Mouse (Mus musculus): ENCODE results near the gene Fosb. TPM values are rescaled to one million over a fixed set of nuclear protein-coding genes. Genes with fewer than 3 reads are reported as not detected.
A peak's percentile ranks its signal among the peaks of the same experiment; 100 is the strongest.

Gene Fosb
- total and polyA plus RNA-seq, 2 experiments from 2014 or later = 0.10 to 0.80 TPM

- TF ChIP-seq CTCF (IDR thresholded peaks at IDR 0.05; ENCODE audit: low read depth) (no peak), EP300 (IDR thresholded peaks at IDR 0.05; ENCODE audit: low read depth) (no peak)
- no peak for ATAC-seq (ENCODE audit: insufficient read depth, low read depth)
- no peak for DNase-seq (ENCODE audit: low spot score)
- H3K27me3 ChIP-seq (ENCODE audit: control insufficient read depth, insufficient read depth, low read length) = no peaks in the 10 kb centered on the region
- H3K9me3 ChIP-seq (replicated peaks; ENCODE audit: control insufficient read depth, low read length) = no peaks in the 10 kb centered on the region
- no peak overlapping the region for H3K9ac ChIP-seq (replicated peaks; ENCODE audit: low read depth, low read length)
- H3K4me2 ChIP-seq (ENCODE audit: low read depth, low read length) = no peak overlapping the region
- no peak overlapping the region for H3K27ac ChIP-seq (ENCODE audit: low read depth)
- H3K36me3 ChIP-seq (replicated peaks; ENCODE audit: control insufficient read depth, insufficient read depth, low read length) = no peaks in the 10 kb centered on the region
- no peak overlapping the region for H3K4me3 ChIP-seq (ENCODE audit: low read depth, low read length)
- H3K4me1 ChIP-seq (ENCODE audit: control insufficient read depth, insufficient read depth) = peaks cover 12% of the 10 kb centered on the region
- 43% methylated on average over 9 of the region's 9 CpGs for WGBS
Observed at GRCm38 (mm10) chr7:19322489-19322888, 12.6 kb upstream of the Fosb start.

GRCm38 (mm10) chr7:19321464-19321863, 11.6 kb upstream of the Fosb start:
- WGBS = 56% methylated on average over 5 of the region's 5 CpGs
- Histone ChIP-seq H3K4me2 (ENCODE audit: low read depth, low read length) (no peak overlapping the region), H3K27me3 (ENCODE audit: control insufficient read depth, insufficient read depth, low read length) (no peaks in the 10 kb centered on the region), H3K9ac (replicated peaks; ENCODE audit: low read depth, low read length) (no peak overlapping the region), H3K36me3 (replicated peaks; ENCODE audit: control insufficient read depth, insufficient read depth, low read length) (no peaks in the 10 kb centered on the region), H3K4me1 (ENCODE audit: control insufficient read depth, insufficient read depth) (peaks cover 16% of the 10 kb centered on the region; the same call in 1 of the 2 replicates), H3K9me3 (replicated peaks; ENCODE audit: control insufficient read depth, low read length) (no peaks in the 10 kb centered on the region), H3K27ac (ENCODE audit: low read depth) (no peak overlapping the region), H3K4me3 (ENCODE audit: low read depth, low read length) (no peak overlapping the region)
- ATAC-seq (ENCODE audit: insufficient read depth, low read depth) = no peak
- TF ChIP-seq CTCF (IDR thresholded peaks at IDR 0.05; ENCODE audit: low read depth) (no peak), EP300 (IDR thresholded peaks at IDR 0.05; ENCODE audit: low read depth) (no peak)
- no peak for DNase-seq (ENCODE audit: low spot score)

GRCm38 (mm10) chr7:19320637-19321036, 10.8 kb upstream of the Fosb start:
- Histone ChIP-seq H3K9ac (replicated peaks; ENCODE audit: low read depth, low read length) (no peak overlapping the region), H3K36me3 (replicated peaks; ENCODE audit: control insufficient read depth, insufficient read depth, low read length) (no peaks in the 10 kb centered on the region), H3K27me3 (ENCODE audit: control insufficient read depth, insufficient read depth, low read length) (no peaks in the 10 kb centered on the region), H3K4me1 (ENCODE audit: control insufficient read depth, insufficient read depth) (peaks cover 16% of the 10 kb centered on the region; the same call in 1 of the 2 replicates), H3K4me3 (ENCODE audit: low read depth, low read length) (peak overlapping the region; percentile 43), H3K9me3 (replicated peaks; ENCODE audit: control insufficient read depth, low read length) (no peaks in the 10 kb centered on the region), H3K4me2 (ENCODE audit: low read depth, low read length) (peak overlapping the region; percentile 73), H3K27ac (ENCODE audit: low read depth) (no peak overlapping the region)
- ATAC-seq (ENCODE audit: insufficient read depth, low read depth) (no peak), DNase-seq (ENCODE audit: low spot score) (no peak)
- TF ChIP-seq CTCF (IDR thresholded peaks at IDR 0.05; ENCODE audit: low read depth) (no peak), EP300 (IDR thresholded peaks at IDR 0.05; ENCODE audit: low read depth) (no peak)
- WGBS = 43% methylated on average over 7 of the region's 7 CpGs

- Histone ChIP-seq H3K36me3 (replicated peaks; ENCODE audit: control insufficient read depth, insufficient read depth, low read length) (no peaks in the 10 kb centered on the region), H3K4me1 (ENCODE audit: control insufficient read depth, insufficient read depth) (peaks cover 16% of the 10 kb centered on the region; the same call in 1 of the 2 replicates), H3K27ac (ENCODE audit: low read depth) (peak overlapping the region; percentile 43), H3K4me2 (ENCODE audit: low read depth, low read length) (peak overlapping the region; percentile 73), H3K27me3 (ENCODE audit: control insufficient read depth, insufficient read depth, low read length) (no peaks in the 10 kb centered on the region), H3K4me3 (ENCODE audit: low read depth, low read length) (peak overlapping the region; percentile 43), H3K9me3 (replicated peaks; ENCODE audit: control insufficient read depth, low read length) (no peaks in the 10 kb centered on the region), H3K9ac (replicated peaks; ENCODE audit: low read depth, low read length) (peak overlapping the region; percentile 36)
- peak; percentile 97 for ATAC-seq (ENCODE audit: insufficient read depth, low read depth)
- TF ChIP-seq EP300 (IDR thresholded peaks at IDR 0.05; ENCODE audit: low read depth) = peak; percentile 34; the same call in 1 of the 2 replicates
- no peak for TF ChIP-seq CTCF (IDR thresholded peaks at IDR 0.05; ENCODE audit: low read depth)
- under 1% methylated on average over 41 of the region's 41 CpGs for WGBS
- DNase-seq (ENCODE audit: low spot score) = peak; percentile 97
Observed at GRCm38 (mm10) chr7:19319906-19320305, 10.1 kb upstream of the Fosb start.

GRCm38 (mm10) chr7:19319458-19319857, 9.6 kb upstream of the Fosb start:
- DNase-seq (ENCODE audit: low spot score) = no peak
- no peak for TF ChIP-seq CTCF (IDR thresholded peaks at IDR 0.05; ENCODE audit: low read depth)
- no peak for TF ChIP-seq EP300 (IDR thresholded peaks at IDR 0.05; ENCODE audit: low read depth)
- Histone ChIP-seq H3K27ac (ENCODE audit: low read depth) (peak overlapping the region; percentile 43), H3K27me3 (ENCODE audit: control insufficient read depth, insufficient read depth, low read length) (no peaks in the 10 kb centered on the region), H3K9ac (replicated peaks; ENCODE audit: low read depth, low read length) (peak overlapping the region; percentile 36), H3K36me3 (replicated peaks; ENCODE audit: control insufficient read depth, insufficient read depth, low read length) (no peaks in the 10 kb centered on the region), H3K4me1 (ENCODE audit: control insufficient read depth, insufficient read depth) (peaks cover 16% of the 10 kb centered on the region; the same call in 1 of the 2 replicates), H3K4me3 (ENCODE audit: low read depth, low read length) (peak overlapping the region; percentile 43), H3K4me2 (ENCODE audit: low read depth, low read length) (peak overlapping the region; percentile 73), H3K9me3 (replicated peaks; ENCODE audit: control insufficient read depth, low read length) (no peaks in the 10 kb centered on the region)
- ATAC-seq (ENCODE audit: insufficient read depth, low read depth) = peak; percentile 30
- 16% methylated on average over 9 of the region's 9 CpGs for WGBS

- no peak overlapping the region for H3K4me2 ChIP-seq (ENCODE audit: low read depth, low read length)
- H3K27ac ChIP-seq (ENCODE audit: low read depth) = no peak overlapping the region
- no peak for ATAC-seq (ENCODE audit: insufficient read depth, low read depth)
- no peak overlapping the region for H3K9ac ChIP-seq (replicated peaks; ENCODE audit: low read depth, low read length)
- DNase-seq (ENCODE audit: low spot score) = no peak
- no peaks in the 10 kb centered on the region for H3K36me3 ChIP-seq (replicated peaks; ENCODE audit: control insufficient read depth, insufficient read depth, low read length)
- 79% methylated on average over 7 of the region's 7 CpGs for WGBS
- H3K4me3 ChIP-seq (ENCODE audit: low read depth, low read length) = no peak overlapping the region
- no peaks in the 10 kb centered on the region for H3K9me3 ChIP-seq (replicated peaks; ENCODE audit: control insufficient read depth, low read length)
- TF ChIP-seq EP300 (IDR thresholded peaks at IDR 0.05; ENCODE audit: low read depth) = no peak
- TF ChIP-seq CTCF (IDR thresholded peaks at IDR 0.05; ENCODE audit: low read depth) = no peak
- no peaks in the 10 kb centered on the region for H3K27me3 ChIP-seq (ENCODE audit: control insufficient read depth, insufficient read depth, low read length)
- H3K4me1 ChIP-seq (ENCODE audit: control insufficient read depth, insufficient read depth) = peaks cover 16% of the 10 kb centered on the region; the same call in 1 of the 2 replicates
Observed at GRCm38 (mm10) chr7:19318676-19319075, 8.8 kb upstream of the Fosb start.
